Mouse (Mus musculus): Measurements from ENCODE around the gene Stard3.

The Stard3 gene

GRCm38 (mm10) chr11:98400161-98400726 lies 42.1 kb downstream of the Stard3 start, which contains the start of gene Pgap3:
Gene Pgap3 (minus strand): TSS chr11:98400490.
- peak; percentile 89 to 91 for DNase-seq

GRCm38 (mm10) chr11:98400816-98401215 lies 42.6 kb downstream of the Stard3 start:
- peak; percentile 79 to 85 for DNase-seq

- no peak for DNase-seq
Measured at GRCm38 (mm10) chr11:98406621-98407020, 48.5 kb downstream of the Stard3 start.

GRCm38 (mm10) chr11:98408872-98409271 lies 50.7 kb downstream of the Stard3 start:
- peak; percentile 89 to 92 for DNase-seq

GRCm38 (mm10) chr11:98409341-98409822 lies 51.2 kb downstream of the Stard3 start:
- peak; percentile 58 to 78 for DNase-seq

- DNase-seq, result peak; percentile 77 to 83
Measured at GRCm38 (mm10) chr11:98412273-98412796, 54.2 kb downstream of the Stard3 start, which contains the start of gene Erbb2. Gene Erbb2 (plus strand): TSS chr11:98412470.

- DNase-seq, result no peak
Measured at GRCm38 (mm10) chr11:98412797-98413301, 54.7 kb downstream of the Stard3 start.

- no peak for DNase-seq
Measured at GRCm38 (mm10) chr11:98413731-98414130, 55.6 kb downstream of the Stard3 start.

- DNase-seq, result no peak
Measured at GRCm38 (mm10) chr11:98414162-98414561, 56.0 kb downstream of the Stard3 start.

GRCm38 (mm10) chr11:98417074-98417473 lies 58.9 kb downstream of the Stard3 start:
- DNase-seq, result no peak

- no peak for DNase-seq
Measured at GRCm38 (mm10) chr11:98418273-98418672, 60.1 kb downstream of the Stard3 start.

- DNase-seq, result peak; percentile 72 to 83
Measured at GRCm38 (mm10) chr11:98418939-98419547, 60.9 kb downstream of the Stard3 start.

- DNase-seq, result peak; percentile 67 to 72
Measured at GRCm38 (mm10) chr11:98426592-98426991, 68.4 kb downstream of the Stard3 start.

- DNase-seq, result no peak
Measured at GRCm38 (mm10) chr11:98428436-98428835, 70.3 kb downstream of the Stard3 start.
